Mouse (Mus musculus) embryonic fibroblast, embryonic 13.5 days (primary cell): ENCODE measurements around the gene Gins3. TPM values are rescaled to one million over a fixed set of nuclear protein-coding genes. Genes with fewer than 3 reads are reported as not detected.

ENCODE experiments used
- H3K27ac ChIP-seq: 2 replicates; pipeline ENCODE4 v1.5.1; 2012; ENCODE audit warnings: low read length, control low read depth, inconsistent platforms; ENCODE audit not compliant: insufficient read depth
- H3K4me1 ChIP-seq: 2 replicates; pipeline ENCODE4 v1.6.1; 2011; ENCODE audit warnings: low read length; ENCODE audit not compliant: control insufficient read depth, insufficient read depth
- H3K4me3 ChIP-seq: 2 replicates; pipeline ENCODE4 v1.5.1; 2011; ENCODE audit warnings: mild to moderate bottlenecking, control low read depth, low read length; ENCODE audit not compliant: insufficient read depth
- CTCF ChIP-seq: IDR thresholded peaks from 2 replicates; pipeline ENCODE4 v1.5.1; 2011; ENCODE audit warnings: mild to moderate bottlenecking, control low read depth, low read length, moderate library complexity, borderline replicate concordance; ENCODE audit not compliant: insufficient read depth
- POLR2A ChIP-seq: IDR thresholded peaks from 2 replicates; pipeline ENCODE4 v1.6.1; 2011; ENCODE audit warnings: low read depth, mild to moderate bottlenecking, control low read depth, low read length, moderate library complexity
- polyA plus RNA-seq: library from polyadenylated mRNA; stranded (reverse); fragments of >200 nt; gene quantifications from 2 replicates; pipeline ENCODE4 v1.2.4, GENCODE M21; 2011; ENCODE audit warnings: low read depth; ENCODE audit not compliant: missing spikeins, insufficient read length

Gins3 gene
- polyA plus RNA-seq, 1 experiment = 7.0 TPM

GRCm38 (mm10) chr8:95690929-95691541 lies 57.8 kb downstream of the Gins3 start:
- H3K4me1 ChIP-seq = no peaks in the 10 kb centered on the region
- H3K27ac ChIP-seq = no peak overlapping the region
- TF ChIP-seq POLR2A (no peak), CTCF (no peak)
- H3K4me3 ChIP-seq = no peak overlapping the region

DNA sequence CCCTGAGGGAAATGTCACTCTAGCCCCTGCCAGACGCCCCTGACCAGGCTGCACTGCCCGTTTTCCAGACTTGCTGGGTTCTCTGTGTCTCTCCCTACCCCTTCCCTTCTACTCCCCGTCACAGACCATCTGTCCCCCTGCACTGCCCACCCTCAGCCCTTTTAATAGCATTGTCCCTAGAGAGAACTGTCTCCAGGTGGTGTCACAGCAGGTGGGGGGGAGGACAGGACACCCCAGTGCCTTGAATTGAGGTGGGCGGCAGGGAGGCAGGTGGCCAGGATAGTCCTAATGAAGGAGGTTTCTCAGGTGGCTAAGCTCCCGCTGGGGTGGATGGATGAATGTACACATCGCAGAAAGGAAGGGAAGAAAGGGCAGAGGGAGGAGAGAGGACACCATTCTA lies 61.4 kb downstream of the Gins3 start:
- TF ChIP-seq POLR2A (no peak), CTCF (no peak)
- Histone ChIP-seq H3K4me1 (no peaks in the 10 kb centered on the region), H3K4me3 (no peak overlapping the region), H3K27ac (no peak overlapping the region)

Other genes with a start within 250 kb of the Gins3 start
- gene Cfap20, start 198.6 kb upstream of the Gins3 start, polyA plus RNA-seq = 55.4 and 68.2 TPM in 2 replicates
- gene Csnk2a2, start 143.4 kb upstream of the Gins3 start, polyA plus RNA-seq = 119 and 120 TPM in 2 replicates
- gene Ccdc113, start 99.4 kb upstream of the Gins3 start, polyA plus RNA-seq = not detected in 2 replicates
- gene Prss54, start 57.1 kb upstream of the Gins3 start, polyA plus RNA-seq = not detected in 2 replicates
- 49.7 and 67.9 TPM in 2 replicates for gene Ndrg4, start 43.5 kb downstream of the Gins3 start, polyA plus RNA-seq
- 16.8 and 20.2 TPM in 2 replicates for gene Setd6, start 82.4 kb downstream of the Gins3 start, polyA plus RNA-seq
- gene Cnot1, start 174.0 kb downstream of the Gins3 start, polyA plus RNA-seq = 124 and 145 TPM in 2 replicates
- gene Sap18b, start 191.9 kb downstream of the Gins3 start, polyA plus RNA-seq = 164 and 214 TPM in 2 replicates
- 16.7 and 23.2 TPM in 2 replicates for gene Slc38a7, start 220.1 kb downstream of the Gins3 start, polyA plus RNA-seq